Mouse (Mus musculus): ENCODE data around the gene Msgn1.

DNA sequence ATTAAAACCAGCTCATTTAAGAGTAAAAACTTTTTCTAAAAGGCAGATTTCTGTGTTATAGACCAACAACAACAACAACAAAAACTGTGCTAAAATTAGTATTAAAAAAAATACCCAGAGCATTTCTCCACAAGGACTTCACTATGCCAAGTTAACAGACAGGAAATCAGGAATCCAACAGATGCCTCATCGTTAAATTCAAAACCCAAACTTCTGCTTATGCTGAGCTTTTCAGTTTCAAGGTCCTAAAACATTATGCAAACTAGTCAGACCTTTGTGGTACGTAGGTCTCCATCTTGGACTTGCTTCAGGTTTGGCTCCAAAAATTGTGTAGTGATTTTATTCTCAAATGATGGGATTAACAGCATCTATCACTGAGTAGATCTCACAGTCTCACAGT, 6.8 kb upstream of the Msgn1 start:
- TF ChIP-seq POLR2A (IDR thresholded peaks at IDR 0.05; ENCODE audit: insufficient read length, low read depth) (no peak), USF1 (IDR thresholded peaks at IDR 0.05; ENCODE audit: low read depth) (no peak), E2F4 (IDR thresholded peaks at IDR 0.05; ENCODE audit: insufficient read depth) (no peak), MYOD1 (IDR thresholded peaks at IDR 0.05; ENCODE audit: control insufficient read depth in 1 of 3, insufficient read length in 2 of 3, low read depth in 2 of 3) (no peak), SRF (IDR thresholded peaks at IDR 0.05; ENCODE audit: control insufficient read depth, insufficient read length, low read depth) (no peak), MAX (IDR thresholded peaks at IDR 0.05; ENCODE audit: low read depth) (no peak), POLR2AphosphoS2 (IDR thresholded peaks at IDR 0.05; ENCODE audit: insufficient read length, low read depth) (no peak), TCF12 (IDR thresholded peaks at IDR 0.05; ENCODE audit: insufficient read depth, poor library complexity, severe bottlenecking) (no peak), CEBPB (IDR thresholded peaks at IDR 0.05; ENCODE audit: insufficient read depth, poor library complexity, severe bottlenecking) (no peak), TCF3 (IDR thresholded peaks at IDR 0.05; ENCODE audit: insufficient read length, low read depth) (no peak)

Data from myocyte (in vitro differentiated cells).